Mouse (Mus musculus) lung, postnatal 0 days (tissue): ENCODE results near the gene Klf3.

Experiments
- CTCF ChIP-seq: IDR thresholded peaks from 2 replicates; pipeline ENCODE4 v1.5.1; 2016; ENCODE audit warnings: antibody characterized with exemption, mild to moderate bottlenecking
- EP300 ChIP-seq: IDR thresholded peaks from 2 replicates; pipeline ENCODE4 v1.6.1; 2016; ENCODE audit warnings: antibody characterized with exemption, mild to moderate bottlenecking, control low read depth

DNA sequence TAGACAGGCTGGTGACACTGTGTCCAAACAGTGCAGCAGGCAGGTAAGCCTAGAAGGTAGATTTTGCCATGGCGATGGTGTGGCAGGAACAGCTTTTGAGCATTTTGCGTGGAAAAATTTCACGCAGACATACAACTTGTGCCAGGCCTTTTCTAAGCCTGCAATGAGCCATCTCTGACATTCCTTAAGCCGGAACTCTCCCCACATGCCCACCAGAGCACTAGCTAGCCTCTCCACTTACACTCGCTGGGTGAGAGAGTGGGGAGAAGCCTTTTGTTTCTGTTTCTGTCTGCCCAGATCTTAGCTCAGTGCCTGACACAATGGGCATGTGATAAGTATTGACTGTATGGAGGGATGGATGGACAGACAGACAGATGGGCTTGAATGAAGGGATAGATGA, 64.4 kb downstream of the Klf3 start:
- TF ChIP-seq CTCF (no peak), EP300 (no peak)
